Mouse (Mus musculus) cerebellum, adult 18-20 months (tissue): ENCODE results near the gene Ces1d.
"Not testable (repeated sequence)": the region's sequence is repeated elsewhere in the genome, so short reads cannot be mapped to it uniquely, and the experiment has no call there.

ENCODE experiments used
- DNase-seq, 2 experiments: peaks; one replicate each; pipeline ENCODE4 v3.0.0; 2021

The Ces1d gene

GRCm38 (mm10) chr8:93197685-93198525, at the start of gene Ces1d:
Gene Ces1d, minus strand, starts transcription at chr8:93197838.
- DNase-seq: no peak

- no peak for DNase-seq
Measured at GRCm38 (mm10) chr8:93246057-93246456, 48.4 kb upstream of the Ces1d start.

GRCm38 (mm10) chr8:93239884-93240283, 42.2 kb upstream of the Ces1d start:
- no peak for DNase-seq

GRCm38 (mm10) chr8:93235681-93236080, 38.0 kb upstream of the Ces1d start:
- DNase-seq: no peak

GRCm38 (mm10) chr8:93234706-93235105, 37.1 kb upstream of the Ces1d start:
- no peak for DNase-seq

- DNase-seq: no peak
Measured at GRCm38 (mm10) chr8:93234068-93234467, 36.4 kb upstream of the Ces1d start.

GRCm38 (mm10) chr8:93229446-93229845, 31.8 kb upstream of the Ces1d start, which contains the start of gene Ces1e:
Gene Ces1e, minus strand, starts transcription at chr8:93229619.
- DNase-seq: no peak

- DNase-seq: no peak
Measured at GRCm38 (mm10) chr8:93228673-93229370, 31.2 kb upstream of the Ces1d start.

GRCm38 (mm10) chr8:93226471-93226870, 28.8 kb upstream of the Ces1d start:
- not testable (repeated sequence) for DNase-seq

GRCm38 (mm10) chr8:93221896-93222295, 24.3 kb upstream of the Ces1d start:
- no peak for DNase-seq

- DNase-seq: no peak
Measured at GRCm38 (mm10) chr8:93217867-93218266, 20.2 kb upstream of the Ces1d start.

GRCm38 (mm10) chr8:93217375-93217774, 19.7 kb upstream of the Ces1d start:
- DNase-seq: no peak

GRCm38 (mm10) chr8:93211091-93211490, 13.5 kb upstream of the Ces1d start:
- DNase-seq: no peak

- DNase-seq: not testable (repeated sequence)
Measured at GRCm38 (mm10) chr8:93199146-93199545, 1.5 kb upstream of the Ces1d start.

- no peak for DNase-seq
Measured at GRCm38 (mm10) chr8:93196436-93196835, 1.2 kb downstream of the Ces1d start.

GRCm38 (mm10) chr8:93180581-93181129, 17.0 kb downstream of the Ces1d start:
- DNase-seq: no peak

GRCm38 (mm10) chr8:93176593-93176992, 21.0 kb downstream of the Ces1d start:
- DNase-seq: no peak

- DNase-seq: no peak
Measured at GRCm38 (mm10) chr8:93174554-93174953, 23.1 kb downstream of the Ces1d start.

- DNase-seq: no peak
Measured at GRCm38 (mm10) chr8:93171846-93172590, 25.6 kb downstream of the Ces1d start.

GRCm38 (mm10) chr8:93163363-93163762, 34.3 kb downstream of the Ces1d start:
- DNase-seq: no peak

- no peak for DNase-seq
Measured at GRCm38 (mm10) chr8:93151401-93151800, 46.2 kb downstream of the Ces1d start.

- DNase-seq: no peak
Measured at GRCm38 (mm10) chr8:93147331-93147730, 50.3 kb downstream of the Ces1d start.

GRCm38 (mm10) chr8:93140696-93141095, 56.9 kb downstream of the Ces1d start:
- peak; percentile 31 to 43 for DNase-seq
